Mouse (Mus musculus): ENCODE data around the gene Coro7.

Coro7 gene

DNA sequence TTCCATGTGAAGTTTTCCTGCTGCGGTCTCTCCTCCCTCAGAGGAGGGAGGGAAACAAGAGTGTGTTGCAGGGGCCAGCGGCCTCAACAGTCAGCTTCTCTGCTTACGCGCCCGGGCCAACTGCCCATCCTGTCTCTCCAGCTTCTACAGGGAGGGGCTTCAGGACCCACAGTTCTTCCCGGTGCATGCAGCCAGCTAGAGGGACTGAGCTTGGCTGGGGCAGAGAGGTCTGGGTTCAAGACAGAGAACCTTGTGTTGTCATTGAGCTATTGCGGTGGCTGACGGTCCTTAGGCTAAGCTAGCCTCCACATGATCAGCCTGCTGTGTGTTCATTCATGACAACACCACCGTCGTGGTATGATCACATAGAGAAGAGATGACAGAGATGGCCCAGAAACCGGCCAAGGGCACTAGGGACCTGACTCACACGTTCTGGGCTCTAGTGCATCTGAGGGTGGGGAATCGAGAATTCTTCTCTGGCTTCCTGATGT is 31.9 kb downstream of the Coro7 start:
- DNase-seq, result peak; percentile 98

DNA sequence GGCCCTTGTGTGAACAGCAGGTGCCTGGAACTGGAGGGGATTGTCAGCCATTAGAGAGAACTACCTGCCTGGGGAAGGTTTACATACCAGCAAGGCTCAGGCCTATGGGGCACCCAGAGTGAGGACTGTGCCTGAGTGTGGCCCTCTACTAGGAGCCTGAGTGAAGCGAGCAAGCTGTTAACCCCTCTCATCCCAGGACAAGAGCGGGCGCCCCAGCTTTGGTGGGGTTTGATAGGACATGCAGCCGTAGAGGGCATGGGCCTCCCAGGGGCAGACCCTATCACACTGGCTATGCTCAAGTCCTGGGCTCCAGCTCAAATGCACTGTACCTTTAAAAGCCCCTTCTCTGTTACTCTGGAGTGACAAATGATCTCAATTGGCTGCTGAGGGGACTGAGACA is 32.7 kb downstream of the Coro7 start:
- DNase-seq, result peak; percentile 93

DNA sequence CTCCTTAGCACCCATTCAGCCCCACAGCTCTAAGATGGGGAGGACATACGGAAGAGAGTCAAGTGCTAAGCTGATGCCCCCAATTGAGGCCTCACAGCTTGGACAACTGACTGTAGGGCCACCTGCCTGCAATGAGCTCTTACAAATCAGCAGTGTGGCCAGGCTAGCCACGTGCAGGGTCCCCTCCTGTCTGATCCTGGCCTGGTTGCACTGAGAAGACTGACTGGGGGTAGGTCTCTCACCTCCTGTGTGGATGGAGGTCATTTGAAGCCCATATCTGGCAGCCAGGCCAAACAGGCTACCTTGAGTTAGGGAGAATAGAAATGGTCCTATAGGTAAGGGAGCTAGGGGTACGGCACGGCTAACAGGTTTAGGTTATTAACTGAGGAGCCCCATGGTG is 33.7 kb downstream of the Coro7 start:
- DNase-seq, result peak; percentile 91

GRCm38 (mm10) chr16:4643670-4644419 is 35.7 kb downstream of the Coro7 start:
- DNase-seq, result peak; percentile 99

DNA sequence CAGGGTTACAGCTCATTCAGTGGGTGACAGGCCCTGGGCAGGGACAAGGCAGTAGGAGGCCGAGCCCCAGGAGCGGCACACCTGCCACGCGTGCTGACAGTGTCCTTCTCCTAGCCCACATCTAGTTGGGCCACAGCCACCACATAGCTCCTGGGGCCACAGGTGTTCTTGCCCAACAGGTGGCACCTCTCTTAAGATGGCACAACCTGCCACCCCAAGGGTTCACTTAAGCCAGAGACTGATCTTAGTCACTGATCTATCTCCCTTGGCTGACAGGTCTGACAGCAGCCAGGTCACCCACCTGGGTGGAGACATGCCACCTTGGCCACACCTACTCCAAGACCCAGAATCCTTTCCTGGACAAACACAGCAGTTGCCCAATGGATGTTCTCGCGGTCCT is 36.6 kb downstream of the Coro7 start:
- peak; percentile 95 for DNase-seq

DNA sequence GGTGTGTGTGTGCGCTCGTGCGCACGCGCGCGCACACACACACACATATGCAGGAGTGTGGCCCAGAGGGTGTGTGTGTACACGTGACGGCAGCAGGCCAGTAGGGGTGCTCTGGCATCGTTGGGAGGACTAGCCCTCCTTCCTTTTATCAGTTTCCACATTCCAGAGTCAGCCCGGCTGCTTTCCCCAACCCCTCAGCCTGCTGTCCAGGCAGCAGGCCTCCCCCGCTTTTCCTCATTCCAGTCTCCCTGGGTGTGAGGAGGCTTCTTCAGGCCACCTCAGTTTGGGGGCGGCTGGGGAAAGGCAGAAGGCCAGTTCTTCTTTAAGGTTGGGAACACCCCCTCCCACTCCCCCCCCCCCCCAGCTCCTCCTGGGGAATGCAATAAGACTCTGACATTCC is 37.4 kb downstream of the Coro7 start:
- DNase-seq, result peak; percentile 99

DNA sequence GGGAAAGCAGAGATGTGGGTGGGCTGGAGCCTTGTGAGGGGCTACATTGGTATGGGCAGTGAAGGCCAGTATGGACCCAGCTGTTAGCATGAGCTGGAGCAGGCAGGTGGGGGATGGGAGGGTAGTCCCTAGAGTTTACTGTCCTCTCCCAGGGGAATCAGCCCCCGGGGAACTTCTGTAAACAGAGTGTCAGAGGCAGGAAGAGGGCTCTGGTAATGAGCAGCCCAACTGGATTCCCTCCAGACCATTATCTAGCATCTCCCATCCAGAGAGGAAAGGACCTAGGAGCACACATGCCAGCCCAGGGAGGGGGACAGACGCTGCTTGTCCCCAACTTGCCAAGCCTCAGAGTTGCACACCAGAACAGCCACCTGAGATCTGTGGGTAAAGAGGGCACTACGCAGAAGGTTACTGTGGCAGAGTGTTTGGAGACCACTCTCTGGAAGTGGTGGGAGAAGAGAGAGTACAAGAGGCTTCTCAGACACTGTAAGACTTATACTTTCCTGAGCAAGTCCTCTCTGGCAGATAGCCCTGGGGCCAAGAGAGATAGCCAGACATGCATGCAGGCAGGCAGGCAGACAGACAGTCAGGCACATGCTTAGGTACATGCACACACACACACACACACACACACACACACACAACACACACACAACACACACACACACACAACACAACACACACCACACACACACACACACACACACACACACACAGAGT is 38.3 kb downstream of the Coro7 start:
- peak; percentile 97 for DNase-seq

GRCm38 (mm10) chr16:4640267-4641005 is 39.1 kb downstream of the Coro7 start:
- peak; percentile 98 for DNase-seq

DNA sequence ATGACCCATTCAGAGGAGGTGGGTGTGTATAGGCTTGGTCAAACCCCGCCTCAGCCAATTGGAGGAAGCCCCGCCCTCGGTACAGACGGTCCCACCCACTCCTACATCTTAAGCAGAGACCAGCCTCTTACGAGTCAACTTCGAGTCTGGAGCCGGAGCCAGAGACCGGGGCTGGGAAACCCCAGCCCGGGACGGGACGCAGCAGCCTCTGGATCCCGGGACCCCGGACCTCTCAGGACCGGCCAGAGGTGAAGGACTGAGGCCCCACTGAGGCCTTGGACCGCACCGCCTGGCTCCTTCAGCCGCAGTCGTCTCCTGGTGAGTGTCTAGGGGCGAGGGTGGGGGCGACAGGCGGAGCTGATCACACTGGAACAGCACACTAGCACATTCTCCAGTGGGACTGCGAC is 39.7 kb downstream of the Coro7 start, which contains the start of the genes Vasn and Dnaja3:
TSS of gene Vasn (plus strand) at position 111 of the 407 bp plus-strand sequence.
TSS of gene Dnaja3 (plus strand) at position 159 of the 407 bp plus-strand sequence.
- DNase-seq, result peak; percentile 99

GRCm38 (mm10) chr16:4638891-4639390 is 40.6 kb downstream of the Coro7 start:
- DNase-seq, result peak; percentile 92

DNA sequence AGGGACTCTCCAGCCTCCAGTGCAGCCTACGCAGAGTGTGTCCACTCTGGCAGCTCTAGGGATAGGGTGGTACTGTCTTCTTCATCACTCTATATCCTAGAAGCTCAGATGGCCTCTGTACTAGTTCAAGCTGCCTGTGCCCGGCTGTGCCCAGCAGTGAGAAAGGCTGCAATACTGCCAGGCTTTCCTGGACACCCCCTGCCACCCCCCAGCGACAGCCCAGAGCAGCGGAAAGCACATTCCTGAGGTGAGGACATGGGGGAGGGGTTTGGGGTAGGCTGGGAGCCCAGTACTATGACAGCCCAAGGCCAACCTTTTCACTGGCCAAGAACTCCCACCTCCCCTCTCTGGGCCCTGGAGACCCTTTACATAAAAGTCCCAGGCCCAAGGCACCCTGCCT is 43.8 kb downstream of the Coro7 start:
- DNase-seq, result no peak

- no peak for DNase-seq
Measured at GRCm38 (mm10) chr16:4634681-4635080, 44.9 kb downstream of the Coro7 start.

GRCm38 (mm10) chr16:4633661-4634060 is 45.9 kb downstream of the Coro7 start:
- DNase-seq, result peak; percentile 87

DNA sequence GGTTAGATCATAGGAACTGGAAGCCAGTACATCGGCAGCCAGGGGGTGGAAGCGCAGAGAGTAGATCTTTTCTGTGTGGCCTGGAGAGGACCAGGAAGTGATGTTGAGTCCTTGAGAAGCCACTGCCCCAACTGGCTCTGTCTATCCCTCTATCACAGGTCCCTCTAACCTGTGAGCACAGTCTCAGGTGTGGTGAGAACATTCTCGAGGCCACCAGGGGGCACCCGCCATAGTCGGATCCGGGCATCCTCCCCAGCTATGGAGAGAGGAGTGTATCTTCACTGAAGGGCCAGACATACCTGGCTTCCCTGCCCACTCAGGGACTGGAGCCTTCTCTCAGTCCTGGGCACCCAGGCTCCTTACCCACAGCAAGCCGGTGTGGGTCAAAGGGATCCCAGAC is 47.5 kb downstream of the Coro7 start:
- DNase-seq, result peak; percentile 89

- DNase-seq, result peak; percentile 97
Measured at GRCm38 (mm10) chr16:4629950-4630349, 49.6 kb downstream of the Coro7 start.

DNA sequence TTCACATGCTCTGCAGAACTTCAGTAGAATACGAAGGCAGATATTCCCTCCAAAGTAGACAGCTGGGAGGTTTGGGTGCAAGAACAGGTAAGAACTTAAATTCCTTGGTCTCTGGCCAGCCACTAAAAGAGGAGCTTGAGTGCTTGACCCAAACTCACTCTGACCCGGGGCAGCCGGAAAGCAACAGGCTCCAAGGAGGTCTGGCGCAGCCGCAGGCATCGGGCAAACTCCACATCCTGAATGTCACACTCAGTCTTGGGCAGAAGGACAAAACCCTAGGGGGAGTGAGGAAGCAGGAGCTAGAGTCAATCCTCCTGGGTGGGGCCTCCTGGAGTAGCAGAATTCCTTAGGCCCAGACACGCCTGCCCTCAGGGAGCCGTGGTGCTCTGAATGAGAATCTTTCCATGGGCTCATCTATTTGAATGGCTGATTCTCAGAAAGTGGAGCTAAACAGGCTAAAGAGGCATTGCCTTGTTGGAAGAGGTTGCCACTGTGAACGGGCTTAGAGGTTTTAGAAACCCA is 50.6 kb downstream of the Coro7 start:
- peak; percentile 90 for DNase-seq

- peak; percentile 89 for DNase-seq
Measured at GRCm38 (mm10) chr16:4627105-4627504, 52.5 kb downstream of the Coro7 start.

- peak; percentile 99 for DNase-seq
Measured at GRCm38 (mm10) chr16:4624481-4625110, 55.0 kb downstream of the Coro7 start, which contains the start of gene Pam16. Pam16 (minus strand) TSS chr16:4624988.

GRCm38 (mm10) chr16:4624074-4624473 is 55.5 kb downstream of the Coro7 start:
- no peak for DNase-seq

DNA sequence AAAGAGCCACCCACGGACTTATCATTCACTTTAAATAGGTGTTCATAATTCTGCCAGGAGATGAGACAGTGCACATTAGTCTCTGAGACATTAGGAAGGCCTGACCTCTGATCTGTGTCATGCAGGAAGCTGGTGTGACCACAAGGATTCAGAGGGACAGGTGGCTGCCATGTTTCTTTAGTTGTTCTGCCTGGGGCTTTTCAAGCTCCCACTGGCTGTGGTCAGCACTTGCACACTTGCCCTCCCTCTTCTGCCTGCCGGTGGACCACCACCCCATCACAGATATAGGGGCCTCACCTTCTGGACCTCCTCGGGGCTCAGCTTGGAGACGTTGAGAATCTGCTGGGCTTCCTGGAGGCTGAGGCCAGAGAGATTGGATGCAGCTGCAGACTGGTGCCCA is 62.7 kb downstream of the Coro7 start:
- DNase-seq, result peak; percentile 87

DNA sequence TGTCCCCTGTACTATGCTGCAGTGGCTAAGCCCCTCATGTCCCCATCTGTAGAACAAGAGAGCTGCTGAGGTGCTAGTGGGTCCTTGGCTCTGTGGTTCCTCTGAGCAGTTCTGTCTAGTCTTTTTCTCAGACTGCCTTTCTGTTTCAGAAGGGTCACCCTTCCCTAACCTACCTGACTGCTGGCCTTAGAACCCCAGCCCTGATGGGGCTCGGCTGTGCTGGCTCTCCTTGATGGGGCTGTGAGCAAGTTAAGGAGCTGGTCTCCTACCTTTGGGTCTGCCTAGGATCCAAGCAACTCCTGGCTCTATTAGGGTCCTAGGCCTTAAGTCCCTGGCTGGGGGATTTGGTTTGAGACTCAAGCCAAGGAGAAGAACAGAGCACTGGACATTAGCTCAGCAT is 64.3 kb downstream of the Coro7 start:
- DNase-seq, result peak; percentile 91

DNA sequence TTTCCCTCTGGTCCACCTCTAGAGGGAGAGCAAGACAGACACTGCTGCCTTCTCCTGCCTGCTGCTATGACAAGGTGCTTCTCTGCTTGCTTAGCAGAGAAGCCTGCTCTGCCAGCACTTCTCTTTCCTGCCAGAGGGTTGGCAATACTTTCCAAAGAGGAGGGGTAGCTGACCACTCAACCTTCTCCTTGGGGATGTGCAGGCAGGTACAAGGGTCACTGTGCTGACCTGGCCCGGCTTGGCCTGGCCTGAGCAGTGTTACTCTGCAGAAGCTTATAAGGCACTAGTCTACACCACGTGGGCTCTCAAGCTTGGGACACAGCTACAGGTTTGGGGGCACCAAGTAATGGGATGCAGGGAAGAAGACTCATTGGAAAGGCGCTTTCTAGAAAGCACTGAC is 64.9 kb downstream of the Coro7 start:
- no peak for DNase-seq

All from heart, adult 11 months (tissue).